Mouse (Mus musculus): ENCODE measurements around the gene Slc6a18. TPM values are rescaled to one million over a fixed set of nuclear protein-coding genes. Genes with fewer than 3 reads are reported as not detected.

The Slc6a18 gene
- total and polyA plus RNA-seq, 2 experiments from 2014 or later, result not detected

DNA sequence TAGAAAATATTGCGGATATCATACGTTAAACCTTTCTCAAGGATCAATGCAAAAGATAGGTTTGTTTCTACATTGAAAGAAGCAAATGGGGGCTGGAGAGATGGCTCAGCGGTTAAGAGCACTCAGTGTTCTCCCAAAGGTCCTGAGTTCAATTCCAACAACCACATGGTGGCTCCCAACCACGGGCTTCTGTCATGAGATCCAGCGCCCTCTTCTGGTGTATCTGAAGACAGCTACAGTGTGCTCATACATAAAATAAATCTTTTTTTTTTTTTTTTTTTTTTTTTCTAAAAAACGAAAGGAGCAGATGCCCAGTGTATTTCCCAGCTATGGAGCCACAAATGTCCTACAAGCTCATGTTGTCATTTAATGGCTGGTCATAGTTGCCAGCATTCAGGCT lies 57.2 kb downstream of the Slc6a18 start:
- WGBS, result 70% methylated on average over 6 of the region's 6 CpGs
- H3K36me3 ChIP-seq (ENCODE audit: insufficient read depth, low read length), result peaks cover 54% of the 10 kb centered on the region
- no peaks in the 10 kb centered on the region for H3K9me3 ChIP-seq (ENCODE audit: low read length)
- H3K27me3 ChIP-seq (ENCODE audit: insufficient read depth, low read length), result no peaks in the 10 kb centered on the region
- peak; percentile 62 for DNase-seq (ENCODE audit: low spot score)
- H3K4me2 ChIP-seq (ENCODE audit: low read depth, low read length), result no peak overlapping the region
- H3K4me1 ChIP-seq (ENCODE audit: insufficient read depth, low read length), result no peaks in the 10 kb centered on the region
- TF ChIP-seq CTCF (IDR thresholded peaks at IDR 0.05; ENCODE audit: low read depth), result peak; percentile 57
- H3K4me3 ChIP-seq (ENCODE audit: low read length), result no peak overlapping the region
- H3K9ac ChIP-seq (replicated peaks; ENCODE audit: low read length), result no peak overlapping the region
- no peak overlapping the region for H3K27ac ChIP-seq
- peak; percentile 13; the same call in 1 of the 2 replicates for ATAC-seq

DNA sequence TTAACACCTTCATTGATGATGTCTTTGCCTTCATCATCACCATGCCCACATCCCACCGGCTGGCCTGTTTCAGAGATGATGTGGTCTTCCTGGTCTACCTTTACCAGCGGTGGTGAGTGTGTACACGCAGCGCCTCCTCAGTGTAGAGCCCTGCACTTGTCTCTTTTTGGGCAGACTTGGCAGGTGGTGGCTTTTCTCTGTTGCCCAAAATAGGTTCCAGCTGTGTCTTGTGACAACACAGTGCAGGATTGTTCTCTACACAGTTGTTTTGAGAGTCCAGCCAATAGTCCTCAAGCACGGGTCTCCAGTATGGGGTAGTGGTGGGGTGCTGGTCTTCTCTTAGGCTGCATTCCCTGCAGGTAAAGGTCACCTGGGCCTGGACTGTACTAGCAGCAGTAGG lies 59.4 kb downstream of the Slc6a18 start:
- TF ChIP-seq CTCF (IDR thresholded peaks at IDR 0.05; ENCODE audit: low read depth), result no peak
- DNase-seq (ENCODE audit: low spot score) (no peak), ATAC-seq (no peak)
- no peaks in the 10 kb centered on the region for H3K9me3 ChIP-seq (ENCODE audit: low read length)
- no peak overlapping the region for H3K4me3 ChIP-seq (ENCODE audit: low read length)
- no peaks in the 10 kb centered on the region for H3K4me1 ChIP-seq (ENCODE audit: insufficient read depth, low read length)
- no peak overlapping the region for H3K27ac ChIP-seq
- H3K27me3 ChIP-seq (ENCODE audit: insufficient read depth, low read length), result no peaks in the 10 kb centered on the region
- no peak overlapping the region for H3K9ac ChIP-seq (replicated peaks; ENCODE audit: low read length)
- H3K4me2 ChIP-seq (ENCODE audit: low read depth, low read length), result no peak overlapping the region
- WGBS, result 94% methylated on average over 5 of the region's 5 CpGs
- peaks cover 76% of the 10 kb centered on the region for H3K36me3 ChIP-seq (ENCODE audit: insufficient read depth, low read length)

Other genes starting within 250 kb of the Slc6a18 start
- gene Lpcat1, start 210.8 kb downstream of the Slc6a18 start, total RNA-seq (2014; rRNA removed), result 191 and 199 TPM in 2 replicates
- gene Lpcat1, start 210.8 kb downstream of the Slc6a18 start, polyA plus RNA-seq (2015; fragmentation: Nextera tagmentation; extraction: Ambion mirVana), result 75.7 and 78.5 TPM in 2 replicates
- 5.7 and 8.5 TPM in 2 replicates for gene Slc6a3, start 141.3 kb downstream of the Slc6a18 start, total RNA-seq (2014; rRNA removed)
- 0.51 and 0.79 TPM in 2 replicates for gene Slc6a3, start 141.3 kb downstream of the Slc6a18 start, polyA plus RNA-seq (2015; fragmentation: Nextera tagmentation; extraction: Ambion mirVana)
- gene Clptm1l, start 74.0 kb downstream of the Slc6a18 start, total RNA-seq (2014; rRNA removed), result 130 and 150 TPM in 2 replicates
- gene Clptm1l, start 74.0 kb downstream of the Slc6a18 start, polyA plus RNA-seq (2015; fragmentation: Nextera tagmentation; extraction: Ambion mirVana), result 127 and 131 TPM in 2 replicates
- gene Tert, start 51.1 kb downstream of the Slc6a18 start, total RNA-seq (2014; rRNA removed), result 5.6 and 8.0 TPM in 2 replicates
- gene Tert, start 51.1 kb downstream of the Slc6a18 start, polyA plus RNA-seq (2015; fragmentation: Nextera tagmentation; extraction: Ambion mirVana), result 2.6 and 2.7 TPM in 2 replicates
- 0.05 and 0.14 TPM in 2 replicates for gene Slc6a19, start 26.8 kb upstream of the Slc6a18 start, total RNA-seq (2014; rRNA removed)
- gene Slc6a19, start 26.8 kb upstream of the Slc6a18 start, polyA plus RNA-seq (2015; fragmentation: Nextera tagmentation; extraction: Ambion mirVana), result 0.34 and 0.51 TPM in 2 replicates
- 7.1 and 11.0 TPM in 2 replicates for gene Slc12a7, start 55.1 kb upstream of the Slc6a18 start, total RNA-seq (2014; rRNA removed)
- 4.2 and 4.3 TPM in 2 replicates for gene Slc12a7, start 55.1 kb upstream of the Slc6a18 start, polyA plus RNA-seq (2015; fragmentation: Nextera tagmentation; extraction: Ambion mirVana)
- 18.3 and 24.2 TPM in 2 replicates for gene Nkd2, start 169.6 kb upstream of the Slc6a18 start, total RNA-seq (2014; rRNA removed)
- 10.3 and 12.6 TPM in 2 replicates for gene Nkd2, start 169.6 kb upstream of the Slc6a18 start, polyA plus RNA-seq (2015; fragmentation: Nextera tagmentation; extraction: Ambion mirVana)